Mouse (Mus musculus) kidney, adult 2 months (tissue): Measurements from ENCODE around the gene Mtmr4.

Source experiments
- CTCF ChIP-seq: fragments of 200-500 bp; conservative IDR thresholded peaks from 2 replicates; pipeline ENCODE4 v1.5.1; 2011; ENCODE audit warnings: low read depth, mild to moderate bottlenecking, control low read depth, low read length, moderate library complexity, mixed read lengths; ENCODE audit not compliant: insufficient read depth, insufficient read length
- POLR2A ChIP-seq: fragments of 200-500 bp; IDR thresholded peaks from one replicate; pipeline ENCODE4 v1.6.1; 2011; ENCODE audit warnings: low read depth, low read length, control low read depth

DNA sequence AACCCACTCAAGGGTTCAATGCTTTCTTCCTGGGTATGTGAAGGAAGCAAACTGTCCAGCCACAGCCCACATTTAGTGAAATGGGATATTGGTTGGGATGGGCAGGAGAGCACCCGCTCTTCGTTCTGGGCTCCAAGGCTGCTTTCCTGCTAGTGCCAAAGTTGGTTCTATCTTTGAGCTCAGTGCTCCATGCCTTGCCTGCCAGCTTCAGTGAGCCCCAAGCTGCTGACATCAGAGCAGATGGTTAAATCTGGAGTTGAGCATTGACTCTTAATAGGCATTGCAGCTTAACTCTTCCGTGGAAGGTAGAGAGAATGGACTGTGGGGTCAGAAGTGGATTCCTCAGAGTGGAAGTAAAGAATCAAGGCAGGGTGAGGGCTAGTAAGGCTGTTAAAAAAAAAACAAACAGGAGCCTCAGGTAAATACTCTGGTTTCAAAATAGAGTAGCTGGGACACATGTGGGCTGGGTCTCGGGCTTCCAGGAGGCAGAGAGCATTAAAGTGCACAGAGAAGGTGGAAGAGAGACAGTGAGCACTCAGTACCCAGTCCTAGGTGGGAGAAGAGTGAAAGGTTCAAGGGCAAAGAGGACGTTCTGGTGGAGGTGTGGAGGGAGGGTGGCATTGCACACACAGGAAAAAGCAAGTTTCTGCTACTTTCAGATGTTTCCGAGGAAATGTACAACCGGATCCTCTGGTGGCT lies 23.6 kb upstream of the Mtmr4 start, which contains the start of gene Sept4:
- TF ChIP-seq CTCF (no peak), POLR2A (no peak)
